Mouse (Mus musculus) stomach, postnatal 0 days (tissue): ENCODE data around the gene Arsa. TPM values are rescaled to one million over a fixed set of nuclear protein-coding genes. Genes with fewer than 3 reads are reported as not detected.

Experiments
- ATAC-seq: fragments of 200-750 bp; cut with Nextera tagmentation; 2 replicates; pipeline ENCODE4 v1.8.0; 2017; ENCODE audit not compliant: low FRiP score, low TSS enrichment
- DNase-seq: peaks from one replicate; pipeline ENCODE4 v3.0.0-alpha.2; 2016; ENCODE audit warnings: low spot score
- H3K27ac ChIP-seq: fragments of 300-500 bp; sonication (generic); replicated peaks from 2 replicates; pipeline ENCODE4 v1.5.1; 2014; ENCODE audit warnings: mild to moderate bottlenecking, control low read depth
- H3K27me3 ChIP-seq: fragments of 300-500 bp; sonication (generic); 2 replicates; pipeline ENCODE4 v1.6.1; 2014; ENCODE audit warnings: low read length; ENCODE audit not compliant: control insufficient read depth, insufficient read depth
- H3K36me3 ChIP-seq: fragments of 300-500 bp; sonication (generic); 2 replicates; pipeline ENCODE4 v1.6.1; 2014; ENCODE audit warnings: low read length, mixed read lengths; ENCODE audit not compliant: control insufficient read depth, insufficient read depth
- H3K4me1 ChIP-seq: fragments of 300-500 bp; sonication (generic); replicated peaks from 2 replicates; pipeline ENCODE4 v1.6.1; 2014; ENCODE audit warnings: antibody characterized with exemption; ENCODE audit not compliant: control insufficient read depth, insufficient read depth
- H3K4me2 ChIP-seq: fragments of 300-500 bp; sonication (generic); replicated peaks from 2 replicates; pipeline ENCODE4 v1.6.1; 2014; ENCODE audit warnings: low read depth, mild to moderate bottlenecking, control low read depth, moderate library complexity
- H3K4me3 ChIP-seq: fragments of 300-500 bp; sonication (generic); 2 replicates; pipeline ENCODE4 v1.5.1; 2014; ENCODE audit warnings: low read depth, low read length, control low read depth
- H3K9ac ChIP-seq: fragments of 300-500 bp; sonication (generic); 2 replicates; pipeline ENCODE4 v1.6.1; 2014; ENCODE audit warnings: mild to moderate bottlenecking, low read length, control low read depth, mixed read lengths
- H3K9me3 ChIP-seq: fragments of 300-500 bp; sonication (generic); 2 replicates; pipeline ENCODE4 v1.6.1; 2016; ENCODE audit warnings: low read length; ENCODE audit not compliant: control insufficient read depth
- CTCF ChIP-seq: IDR thresholded peaks from 2 replicates; pipeline ENCODE4 v1.5.1; 2016; ENCODE audit warnings: antibody characterized with exemption, low read depth, mild to moderate bottlenecking, moderate library complexity
- EP300 ChIP-seq: optimal IDR thresholded peaks from 2 replicates; pipeline ENCODE3; 2016; ENCODE audit warnings: antibody characterized with exemption
- WGBS: fragments of 180-500 bp; shearing (Covaris S2); extraction: QIAGEN DNeasy Blood & Tissue Kit; methylation state at CpG from one replicate; pipeline ENCODE4 v1.1.7; 2014; 5-methylcytosine and 5-hydroxymethylcytosine counted together
- polyA plus RNA-seq: library from polyadenylated mRNA; unstranded; fragments of >200 nt; fragmentation: Nextera tagmentation; extraction: Ambion mirVana; gene quantifications from 2 replicates; pipeline ENCODE4 v1.2.1, GENCODE M21; 2015

The Arsa gene
- polyA plus RNA-seq, 1 experiment from 2014 or later = 10.3 TPM

DNA sequence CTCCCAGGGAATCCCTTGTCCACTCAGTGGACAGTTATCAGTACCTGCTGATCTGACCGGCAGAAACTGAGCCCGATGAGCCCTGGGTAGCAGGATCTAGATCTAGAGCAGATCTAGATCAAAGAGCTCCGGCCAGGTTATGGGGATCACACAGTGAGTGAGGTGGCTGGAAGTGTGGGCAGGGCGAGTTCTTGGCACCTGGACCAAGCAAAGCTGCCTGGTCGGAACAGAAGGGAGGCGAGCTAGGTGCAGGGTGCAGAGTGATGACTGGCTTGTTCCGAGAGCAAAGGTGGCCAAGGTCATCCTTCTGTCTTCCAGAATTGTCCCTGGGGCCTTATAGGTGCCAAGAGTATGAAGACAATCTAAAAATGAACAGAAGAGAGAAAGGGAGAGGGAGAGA, 17.4 kb downstream of the Arsa start:
- 82% methylated on average over 7 of the region's 7 CpGs for WGBS
- Histone ChIP-seq H3K4me2 (no peak overlapping the region), H3K36me3 (no peaks in the 10 kb centered on the region), H3K4me3 (no peak overlapping the region), H3K27ac (no peak overlapping the region), H3K27me3 (no peaks in the 10 kb centered on the region), H3K9ac (no peak overlapping the region), H3K4me1 (no peaks in the 10 kb centered on the region), H3K9me3 (no peaks in the 10 kb centered on the region)
- DNase-seq (no peak), ATAC-seq (no peak)
- TF ChIP-seq EP300 (no peak), CTCF (no peak)

DNA sequence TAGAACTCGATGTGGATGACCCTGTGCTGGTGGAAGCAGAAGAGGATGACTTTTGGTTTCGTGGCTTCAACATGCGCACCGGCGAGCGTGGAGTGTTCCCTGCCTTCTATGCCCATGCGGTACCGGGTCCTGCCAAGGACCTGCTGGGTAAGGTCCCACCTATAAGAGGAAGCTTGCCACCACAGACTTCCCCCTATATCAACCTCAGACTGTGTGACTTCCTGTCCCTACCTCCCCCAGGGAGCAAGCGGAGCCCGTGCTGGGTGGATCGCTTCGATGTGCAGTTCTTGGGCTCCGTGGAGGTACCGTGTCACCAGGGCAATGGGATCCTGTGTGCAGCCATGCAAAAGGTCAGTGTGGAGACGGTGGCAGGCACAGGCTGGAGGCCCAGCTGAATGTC, 18.3 kb downstream of the Arsa start:
- H3K36me3 ChIP-seq = no peaks in the 10 kb centered on the region
- H3K4me3 ChIP-seq = no peak overlapping the region
- ATAC-seq = no peak
- no peak overlapping the region for H3K27ac ChIP-seq
- no peak for TF ChIP-seq EP300
- TF ChIP-seq CTCF = no peak
- no peak for DNase-seq
- H3K27me3 ChIP-seq = no peaks in the 10 kb centered on the region
- H3K9me3 ChIP-seq = no peaks in the 10 kb centered on the region
- H3K9ac ChIP-seq = no peak overlapping the region
- H3K4me2 ChIP-seq = no peak overlapping the region
- H3K4me1 ChIP-seq = 0 out of 2 replicates have a peak, but pooled peaks cover 1% of the 10 kb centered on the region
- WGBS = 89% methylated on average over 15 of the region's 15 CpGs

DNA sequence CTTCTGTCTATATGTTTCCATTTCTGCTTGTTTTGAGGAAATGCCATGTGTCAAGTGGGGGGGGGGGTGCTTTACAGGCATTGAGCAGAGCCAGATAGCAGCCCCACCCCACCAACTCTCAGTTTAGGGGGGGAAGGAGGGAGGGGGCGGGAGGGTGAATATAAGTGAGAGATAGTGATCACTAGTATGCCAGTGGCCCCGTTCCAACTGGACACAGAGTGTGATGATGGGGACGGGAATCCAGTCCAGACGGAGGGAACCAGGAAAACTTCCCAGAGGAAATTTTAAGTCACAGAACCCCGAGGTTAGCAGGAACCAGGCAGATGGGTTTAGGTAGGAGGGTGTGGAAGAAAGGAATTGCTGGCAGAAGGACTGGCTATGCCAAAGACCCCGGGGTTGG, 21.6 kb downstream of the Arsa start:
- no peak overlapping the region for H3K9ac ChIP-seq
- no peaks in the 10 kb centered on the region for H3K36me3 ChIP-seq
- no peaks in the 10 kb centered on the region for H3K9me3 ChIP-seq
- no peak for DNase-seq
- 67% methylated on average over 6 of the region's 6 CpGs for WGBS
- H3K27me3 ChIP-seq = no peaks in the 10 kb centered on the region
- H3K4me3 ChIP-seq = no peak overlapping the region
- H3K4me2 ChIP-seq = no peak overlapping the region
- no peak overlapping the region for H3K27ac ChIP-seq
- 0 out of 2 replicates have a peak, but pooled peaks cover 3% of the 10 kb centered on the region for H3K4me1 ChIP-seq
- no peak for ATAC-seq
- no peak for TF ChIP-seq EP300
- no peak for TF ChIP-seq CTCF

DNA sequence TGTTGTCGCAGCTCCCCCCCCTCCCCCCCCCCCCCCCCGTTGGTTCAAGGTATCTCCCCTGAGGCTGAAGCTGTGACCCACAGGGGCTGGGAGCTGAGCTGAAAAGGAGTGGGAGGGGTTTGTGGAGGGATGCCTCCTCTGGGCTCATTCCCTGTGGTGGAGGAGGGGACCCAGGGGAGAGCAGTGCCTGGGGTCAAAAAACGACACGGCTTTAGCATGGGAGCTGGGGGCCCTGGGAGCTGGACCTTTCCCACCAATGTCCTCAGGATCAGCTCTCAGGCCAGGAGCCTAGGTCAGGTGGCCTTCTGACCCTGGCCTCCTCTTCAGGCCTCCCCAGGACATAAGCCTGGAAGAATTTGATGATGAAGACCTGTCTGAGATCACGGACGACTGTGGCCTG, 22.4 kb downstream of the Arsa start:
- H3K36me3 ChIP-seq = no peaks in the 10 kb centered on the region
- 26% methylated on average over 6 of the region's 6 CpGs for WGBS
- TF ChIP-seq EP300 (no peak), CTCF (no peak)
- no peak overlapping the region for H3K9ac ChIP-seq
- ATAC-seq (0 out of 2 replicates have a peak, but pooled peaks have one; percentile 22), DNase-seq (no peak)
- H3K27ac ChIP-seq = no peak overlapping the region
- H3K4me1 ChIP-seq = 0 out of 2 replicates have a peak, but pooled peaks cover 3% of the 10 kb centered on the region
- H3K9me3 ChIP-seq = no peaks in the 10 kb centered on the region
- no peaks in the 10 kb centered on the region for H3K27me3 ChIP-seq
- H3K4me2 ChIP-seq = peak overlapping the region; percentile 55; the same call in 1 of the 2 replicates
- no peak overlapping the region for H3K4me3 ChIP-seq

DNA sequence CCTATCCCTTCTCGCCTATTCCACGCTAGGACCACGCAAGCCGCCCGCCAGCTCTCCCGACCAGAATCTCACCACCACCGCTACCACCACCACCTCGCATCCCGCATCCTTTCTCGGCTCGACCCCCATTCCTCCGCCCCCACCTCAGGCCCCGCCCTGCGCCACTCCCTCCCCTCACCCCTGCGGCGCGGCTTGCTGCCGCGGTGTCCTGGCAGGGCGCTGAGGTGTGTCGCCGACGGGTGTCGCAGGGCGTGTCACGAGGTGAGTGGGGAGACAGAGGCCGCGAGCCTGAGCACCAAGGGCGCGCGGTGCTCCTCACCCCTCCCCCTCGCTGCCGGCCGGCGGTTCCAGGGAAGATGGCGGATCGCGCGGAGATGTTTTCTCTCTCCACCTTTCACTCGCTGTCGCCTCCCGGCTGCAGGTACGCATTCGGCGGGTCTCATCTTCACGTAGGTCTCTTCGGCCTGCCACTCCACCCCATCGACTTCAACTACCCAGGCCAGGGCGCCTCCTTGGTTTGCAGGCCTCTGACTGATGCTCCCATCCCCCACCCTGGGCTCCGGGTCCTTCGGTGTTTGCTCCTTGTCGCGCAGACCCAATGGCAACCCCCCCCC, 23.3 kb downstream of the Arsa start, which contains the start of gene Mapk8ip2:
Gene Mapk8ip2 (plus strand): TSS at position 49 of the 614 bp plus-strand sequence.
- no peak within 1 kb of the TSS for H3K27ac ChIP-seq
- no peaks in the 10 kb centered on the region for H3K27me3 ChIP-seq
- TF ChIP-seq EP300 (no peak), CTCF (no peak)
- no peak for DNase-seq
- H3K4me3 ChIP-seq = peak within 1 kb of the TSS; percentile 33
- H3K36me3 ChIP-seq = no peaks in the 10 kb centered on the region
- 0 out of 2 replicates have a peak, but pooled peaks have one; percentile 12 for ATAC-seq
- H3K9ac ChIP-seq = no peak within 1 kb of the TSS
- no peaks in the 10 kb centered on the region for H3K9me3 ChIP-seq
- 1% methylated on average over 47 of the region's 53 CpGs for WGBS
- 0 out of 2 replicates have a peak, but pooled peaks cover 3% of the 10 kb centered on the region for H3K4me1 ChIP-seq
- H3K4me2 ChIP-seq = peak within 1 kb of the TSS; percentile 55
